Mouse (Mus musculus): ENCODE measurements around the gene Snx1. TPM values are rescaled to one million over a fixed set of nuclear protein-coding genes. Genes with fewer than 3 reads are reported as not detected.

The Snx1 gene
- polyA plus RNA-seq, 1 experiment = 59.1 TPM

- WGBS = 77% methylated on average over 1 of the region's 1 CpGs
- H3K4me1 ChIP-seq (replicated peaks; ENCODE audit: control insufficient read depth, insufficient read depth, low read length) = no peaks in the 10 kb centered on the region
- H3K36me3 ChIP-seq (ENCODE audit: control insufficient read depth, insufficient read depth, low read length) = no peaks in the 10 kb centered on the region
- H3K4me3 ChIP-seq (ENCODE audit: control insufficient read depth, insufficient read depth, low read length) = no peak overlapping the region
- no peak overlapping the region for H3K27ac ChIP-seq (ENCODE audit: control insufficient read depth, insufficient read depth, low read length)
- H3K27me3 ChIP-seq (ENCODE audit: control insufficient read depth, insufficient read depth, low read length) = no peaks in the 10 kb centered on the region
- TF ChIP-seq CTCF (IDR thresholded peaks at IDR 0.05; ENCODE audit: borderline replicate concordance, control insufficient read depth, extremely low read depth, insufficient read depth, low read length, poor library complexity) (no peak), POLR2A (IDR thresholded peaks at IDR 0.05; ENCODE audit: control insufficient read depth, extremely low read depth, insufficient read depth, low read length, poor library complexity) (no peak)
- DNase-seq = no peak
Observed at GRCm38 (mm10) chr9:66053620-66054019, 72.8 kb downstream of the Snx1 start.

- H3K36me3 ChIP-seq (ENCODE audit: control insufficient read depth, insufficient read depth, low read length) = no peaks in the 10 kb centered on the region
- no peak for DNase-seq
- no peaks in the 10 kb centered on the region for H3K4me1 ChIP-seq (replicated peaks; ENCODE audit: control insufficient read depth, insufficient read depth, low read length)
- TF ChIP-seq CTCF (IDR thresholded peaks at IDR 0.05; ENCODE audit: borderline replicate concordance, control insufficient read depth, extremely low read depth, insufficient read depth, low read length, poor library complexity) (no peak), POLR2A (IDR thresholded peaks at IDR 0.05; ENCODE audit: control insufficient read depth, extremely low read depth, insufficient read depth, low read length, poor library complexity) (no peak)
- no peak overlapping the region for H3K27ac ChIP-seq (ENCODE audit: control insufficient read depth, insufficient read depth, low read length)
- WGBS = 96% methylated on average over 1 of the region's 1 CpGs
- no peak overlapping the region for H3K4me3 ChIP-seq (ENCODE audit: control insufficient read depth, insufficient read depth, low read length)
- H3K27me3 ChIP-seq (ENCODE audit: control insufficient read depth, insufficient read depth, low read length) = no peaks in the 10 kb centered on the region
Observed at GRCm38 (mm10) chr9:66052731-66053130, 73.7 kb downstream of the Snx1 start.

GRCm38 (mm10) chr9:66051493-66051892 lies 74.9 kb downstream of the Snx1 start:
- Histone ChIP-seq H3K27ac (ENCODE audit: control insufficient read depth, insufficient read depth, low read length) (no peak overlapping the region), H3K36me3 (ENCODE audit: control insufficient read depth, insufficient read depth, low read length) (no peaks in the 10 kb centered on the region), H3K4me3 (ENCODE audit: control insufficient read depth, insufficient read depth, low read length) (no peak overlapping the region), H3K4me1 (replicated peaks; ENCODE audit: control insufficient read depth, insufficient read depth, low read length) (no peaks in the 10 kb centered on the region), H3K27me3 (ENCODE audit: control insufficient read depth, insufficient read depth, low read length) (no peaks in the 10 kb centered on the region)
- TF ChIP-seq CTCF (IDR thresholded peaks at IDR 0.05; ENCODE audit: borderline replicate concordance, control insufficient read depth, extremely low read depth, insufficient read depth, low read length, poor library complexity) (no peak), POLR2A (IDR thresholded peaks at IDR 0.05; ENCODE audit: control insufficient read depth, extremely low read depth, insufficient read depth, low read length, poor library complexity) (no peak)
- WGBS = 82% methylated on average over 4 of the region's 4 CpGs
- DNase-seq = no peak

- no peak for DNase-seq
- TF ChIP-seq CTCF (IDR thresholded peaks at IDR 0.05; ENCODE audit: borderline replicate concordance, control insufficient read depth, extremely low read depth, insufficient read depth, low read length, poor library complexity) (no peak), POLR2A (IDR thresholded peaks at IDR 0.05; ENCODE audit: control insufficient read depth, extremely low read depth, insufficient read depth, low read length, poor library complexity) (no peak)
- Histone ChIP-seq H3K4me3 (ENCODE audit: control insufficient read depth, insufficient read depth, low read length) (no peak overlapping the region), H3K4me1 (replicated peaks; ENCODE audit: control insufficient read depth, insufficient read depth, low read length) (no peaks in the 10 kb centered on the region), H3K27me3 (ENCODE audit: control insufficient read depth, insufficient read depth, low read length) (no peaks in the 10 kb centered on the region), H3K27ac (ENCODE audit: control insufficient read depth, insufficient read depth, low read length) (no peak overlapping the region), H3K36me3 (ENCODE audit: control insufficient read depth, insufficient read depth, low read length) (no peaks in the 10 kb centered on the region)
- 85% methylated on average over 6 of the region's 6 CpGs for WGBS
Observed at GRCm38 (mm10) chr9:66049931-66050601, 76.3 kb downstream of the Snx1 start.

GRCm38 (mm10) chr9:66043241-66043640 lies 83.1 kb downstream of the Snx1 start:
- 97% methylated on average over 3 of the region's 3 CpGs for WGBS
- H3K27ac ChIP-seq (ENCODE audit: control insufficient read depth, insufficient read depth, low read length) = no peak overlapping the region
- no peaks in the 10 kb centered on the region; the same call in 1 of the 2 replicates for H3K27me3 ChIP-seq (ENCODE audit: control insufficient read depth, insufficient read depth, low read length)
- no peak for TF ChIP-seq POLR2A (IDR thresholded peaks at IDR 0.05; ENCODE audit: control insufficient read depth, extremely low read depth, insufficient read depth, low read length, poor library complexity)
- TF ChIP-seq CTCF (IDR thresholded peaks at IDR 0.05; ENCODE audit: borderline replicate concordance, control insufficient read depth, extremely low read depth, insufficient read depth, low read length, poor library complexity) = no peak
- H3K4me3 ChIP-seq (ENCODE audit: control insufficient read depth, insufficient read depth, low read length) = no peak overlapping the region
- peaks cover 9% of the 10 kb centered on the region; the same call in 1 of the 2 replicates for H3K36me3 ChIP-seq (ENCODE audit: control insufficient read depth, insufficient read depth, low read length)
- no peaks in the 10 kb centered on the region for H3K4me1 ChIP-seq (replicated peaks; ENCODE audit: control insufficient read depth, insufficient read depth, low read length)
- no peak for DNase-seq

GRCm38 (mm10) chr9:66042331-66042730 lies 84.1 kb downstream of the Snx1 start:
- Histone ChIP-seq H3K27me3 (ENCODE audit: control insufficient read depth, insufficient read depth, low read length) (no peaks in the 10 kb centered on the region; the same call in 1 of the 2 replicates), H3K4me1 (replicated peaks; ENCODE audit: control insufficient read depth, insufficient read depth, low read length) (no peaks in the 10 kb centered on the region), H3K27ac (ENCODE audit: control insufficient read depth, insufficient read depth, low read length) (no peak overlapping the region), H3K36me3 (ENCODE audit: control insufficient read depth, insufficient read depth, low read length) (peaks cover 9% of the 10 kb centered on the region; the same call in 1 of the 2 replicates), H3K4me3 (ENCODE audit: control insufficient read depth, insufficient read depth, low read length) (no peak overlapping the region)
- 93% methylated on average over 4 of the region's 4 CpGs for WGBS
- TF ChIP-seq POLR2A (IDR thresholded peaks at IDR 0.05; ENCODE audit: control insufficient read depth, extremely low read depth, insufficient read depth, low read length, poor library complexity) (no peak), CTCF (IDR thresholded peaks at IDR 0.05; ENCODE audit: borderline replicate concordance, control insufficient read depth, extremely low read depth, insufficient read depth, low read length, poor library complexity) (no peak)
- no peak for DNase-seq

Data from thymus, adult 2 months (tissue).